Mouse (Mus musculus) naive thymus-derived CD4-positive, alpha-beta T cell, adult 2 months (primary cell): ENCODE data around the gene Rint1.

ENCODE experiments used
- DNase-seq: peaks from one replicate; pipeline ENCODE4 v3.0.0-alpha.2; 2011; ENCODE audit warnings: low read depth

Rint1 gene

DNA sequence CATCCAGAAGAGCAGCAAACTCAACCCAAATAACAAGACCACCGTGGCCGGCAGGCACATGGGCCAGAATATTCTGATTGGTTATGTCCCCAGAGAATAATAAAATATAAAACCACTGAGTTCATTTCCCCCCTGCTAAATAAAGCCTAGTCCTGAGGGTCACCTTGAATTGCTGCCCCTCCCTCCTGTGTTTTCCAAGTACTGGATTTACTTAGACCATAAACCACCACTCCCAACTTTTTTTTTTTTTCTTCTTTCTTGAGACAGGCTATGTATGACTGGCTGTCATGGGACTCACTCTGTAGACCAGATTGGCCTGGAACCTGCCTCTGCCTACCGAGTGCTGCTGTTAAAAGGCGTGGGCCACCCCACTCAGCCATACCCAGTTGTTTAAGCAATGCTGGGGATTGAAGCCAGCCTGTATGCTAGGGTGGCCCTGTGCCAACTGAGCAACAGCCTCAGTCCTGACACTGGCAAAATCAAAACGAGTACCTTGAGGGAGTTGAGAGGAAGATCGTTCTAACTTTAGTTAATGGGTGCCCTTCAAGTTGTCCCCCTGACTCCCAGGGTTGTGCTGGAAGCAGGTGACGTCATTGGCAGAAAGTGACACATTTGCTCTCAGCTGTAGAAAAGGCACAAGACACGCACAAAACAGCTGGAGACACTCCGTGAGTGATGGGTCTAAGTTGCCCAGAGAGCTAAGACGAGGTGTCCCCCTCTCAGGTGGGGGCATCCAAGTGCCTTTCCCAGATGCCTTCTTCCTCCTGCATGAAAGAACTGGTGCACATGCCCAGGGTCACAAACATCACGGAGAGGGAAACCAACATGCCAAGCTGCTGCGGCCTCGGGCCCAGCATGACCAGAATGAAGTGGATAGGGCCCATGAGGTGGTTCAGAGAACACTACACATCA is 76.8 kb downstream of the Rint1 start:
- no peak for DNase-seq

- DNase-seq: no peak
Observed at GRCm38 (mm10) chr5:23865941-23866340, 78.4 kb downstream of the Rint1 start.
